Mouse (Mus musculus): ENCODE measurements around the gene Fbxo40. TPM values are rescaled to one million over a fixed set of nuclear protein-coding genes. Genes with fewer than 3 reads are reported as not detected.

The Fbxo40 gene
- polyA plus RNA-seq, 1 experiment from 2014 or later, result 0.18 TPM

DNA sequence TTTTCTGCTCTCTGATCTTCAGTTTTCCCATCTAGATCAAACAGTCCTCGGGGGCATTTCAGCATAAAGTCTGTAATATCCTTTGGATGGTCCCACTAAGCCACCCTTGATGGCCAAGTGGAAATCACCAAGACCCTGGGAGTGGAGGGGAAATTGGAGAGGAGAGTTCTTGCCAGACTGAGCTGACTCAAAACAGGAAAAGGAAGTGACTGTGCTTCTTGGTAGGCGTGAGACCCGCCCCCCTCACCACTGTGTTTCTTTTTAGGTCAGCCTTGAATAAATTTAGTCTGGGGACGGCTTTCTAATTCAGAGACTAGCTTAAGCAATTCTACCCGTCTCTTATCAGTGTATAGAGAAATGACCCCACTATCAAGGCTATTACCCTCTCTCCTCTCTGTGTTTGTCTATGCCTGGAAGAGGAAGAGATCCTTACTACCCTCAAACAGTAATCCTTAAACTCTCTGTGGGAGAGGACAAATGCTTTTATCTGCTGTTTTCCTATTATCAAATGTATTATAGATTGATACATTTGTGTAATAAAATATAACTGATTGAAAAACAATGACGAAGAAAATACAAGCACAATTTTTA, 49.0 kb downstream of the Fbxo40 start:
- Histone ChIP-seq H3K4me2 (ENCODE audit: low read length) (no peak overlapping the region), H3K27ac (ENCODE audit: low read depth, low read length) (no peak overlapping the region), H3K9ac (ENCODE audit: low read length) (no peak overlapping the region), H3K4me1 (ENCODE audit: control insufficient read depth, insufficient read depth, low read length) (peaks cover 4% of the 10 kb centered on the region; the same call in 1 of the 2 replicates), H3K36me3 (ENCODE audit: control insufficient read depth, insufficient read depth, low read length) (no peaks in the 10 kb centered on the region), H3K9me3 (replicated peaks; ENCODE audit: control insufficient read depth, low read length) (no peaks in the 10 kb centered on the region), H3K4me3 (ENCODE audit: low read depth, low read length) (no peak overlapping the region), H3K27me3 (replicated peaks; ENCODE audit: control insufficient read depth, insufficient read depth, low read length) (no peaks in the 10 kb centered on the region)
- 81% methylated on average over 6 of the region's 6 CpGs for WGBS
- DNase-seq (ENCODE audit: low spot score) (no peak), ATAC-seq (no peak)

DNA sequence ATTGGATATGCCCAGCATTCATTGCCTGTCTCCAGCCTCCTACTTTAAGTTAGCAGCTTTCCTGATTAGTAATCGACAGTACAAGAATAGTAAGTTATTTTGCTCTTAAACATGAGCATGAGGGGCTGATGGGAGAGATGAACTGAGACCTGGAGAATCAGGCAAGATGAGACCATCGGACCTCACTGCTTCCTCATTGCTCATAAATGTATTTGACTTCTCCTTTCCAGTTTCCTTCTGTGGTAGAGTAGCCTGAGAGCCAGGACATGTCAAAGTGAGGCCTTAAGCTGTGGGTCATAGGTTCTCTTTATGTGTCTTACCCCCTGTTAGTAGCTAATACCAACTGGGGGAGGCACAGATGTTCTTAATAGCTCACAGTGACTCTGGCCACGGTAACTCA, 54.5 kb downstream of the Fbxo40 start:
- no peak overlapping the region for H3K4me2 ChIP-seq (ENCODE audit: low read length)
- peaks cover 21% of the 10 kb centered on the region for H3K36me3 ChIP-seq (ENCODE audit: control insufficient read depth, insufficient read depth, low read length)
- DNase-seq (ENCODE audit: low spot score) (no peak), ATAC-seq (no peak)
- H3K27ac ChIP-seq (ENCODE audit: low read depth, low read length), result no peak overlapping the region
- H3K27me3 ChIP-seq (replicated peaks; ENCODE audit: control insufficient read depth, insufficient read depth, low read length), result no peaks in the 10 kb centered on the region
- H3K4me3 ChIP-seq (ENCODE audit: low read depth, low read length), result no peak overlapping the region
- no peak overlapping the region for H3K9ac ChIP-seq (ENCODE audit: low read length)
- H3K4me1 ChIP-seq (ENCODE audit: control insufficient read depth, insufficient read depth, low read length), result no peaks in the 10 kb centered on the region
- no peaks in the 10 kb centered on the region for H3K9me3 ChIP-seq (replicated peaks; ENCODE audit: control insufficient read depth, low read length)
- WGBS, result 95% methylated on average over 3 of the region's 3 CpGs

DNA sequence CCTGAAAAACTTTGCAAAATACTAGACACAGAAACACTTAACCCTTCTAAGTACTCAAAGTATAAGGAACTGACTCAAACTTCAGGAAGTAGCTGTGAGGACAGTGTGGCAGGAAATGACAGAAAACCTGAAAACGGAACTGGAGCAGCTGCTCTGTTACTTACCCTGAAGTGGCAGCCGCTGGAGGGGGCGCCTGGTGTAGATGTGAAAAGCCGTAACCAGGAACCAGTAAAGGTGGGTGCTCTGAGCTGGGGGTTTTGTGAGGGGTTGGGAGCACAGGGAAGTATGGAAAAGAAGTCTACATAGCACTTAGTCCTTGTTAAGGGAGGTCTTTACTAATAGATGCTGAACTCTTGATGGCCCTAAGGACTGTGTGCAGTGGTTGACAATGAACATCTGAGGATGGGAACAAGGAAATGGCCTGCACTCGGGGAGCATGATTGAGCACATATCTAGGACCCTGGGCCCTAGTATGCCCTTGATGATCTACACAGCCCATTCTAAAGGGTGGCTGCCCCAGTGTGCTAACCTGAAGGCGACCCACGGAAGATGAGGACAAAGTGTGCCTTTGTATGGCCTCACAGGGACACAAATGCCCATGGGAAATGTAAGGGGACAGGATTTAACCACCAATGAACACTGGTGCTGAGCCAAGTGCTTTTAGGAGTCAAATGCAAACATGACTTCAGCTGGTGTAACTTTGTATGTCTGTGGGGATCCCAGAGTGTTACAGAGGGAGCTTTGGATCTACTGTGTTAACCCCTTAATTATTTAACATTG, 55.2 kb downstream of the Fbxo40 start, which contains the start of gene Hcls1:
Gene Hcls1 (plus strand): TSS at position 143 of the 780 bp plus-strand sequence.
- no peaks in the 10 kb centered on the region for H3K4me1 ChIP-seq (ENCODE audit: control insufficient read depth, insufficient read depth, low read length)
- H3K9ac ChIP-seq (ENCODE audit: low read length), result no peak within 1 kb of the TSS
- no peaks in the 10 kb centered on the region for H3K9me3 ChIP-seq (replicated peaks; ENCODE audit: control insufficient read depth, low read length)
- H3K27ac ChIP-seq (ENCODE audit: low read depth, low read length), result no peak within 1 kb of the TSS
- H3K36me3 ChIP-seq (ENCODE audit: control insufficient read depth, insufficient read depth, low read length), result peaks cover 29% of the 10 kb centered on the region
- WGBS, result 84% methylated on average over 7 of the region's 7 CpGs
- H3K27me3 ChIP-seq (replicated peaks; ENCODE audit: control insufficient read depth, insufficient read depth, low read length), result no peaks in the 10 kb centered on the region
- ATAC-seq, result no peak
- DNase-seq (ENCODE audit: low spot score), result no peak
- H3K4me3 ChIP-seq (ENCODE audit: low read depth, low read length), result no peak within 1 kb of the TSS
- H3K4me2 ChIP-seq (ENCODE audit: low read length), result no peak within 1 kb of the TSS

GRCm38 (mm10) chr16:36934131-36934840, 56.0 kb downstream of the Fbxo40 start:
- H3K4me3 ChIP-seq (ENCODE audit: low read depth, low read length), result no peak overlapping the region
- peaks cover 36% of the 10 kb centered on the region for H3K36me3 ChIP-seq (ENCODE audit: control insufficient read depth, insufficient read depth, low read length)
- WGBS, result 83% methylated on average over 6 of the region's 6 CpGs
- no peaks in the 10 kb centered on the region for H3K27me3 ChIP-seq (replicated peaks; ENCODE audit: control insufficient read depth, insufficient read depth, low read length)
- H3K4me2 ChIP-seq (ENCODE audit: low read length), result no peak overlapping the region
- no peaks in the 10 kb centered on the region for H3K4me1 ChIP-seq (ENCODE audit: control insufficient read depth, insufficient read depth, low read length)
- no peak for DNase-seq (ENCODE audit: low spot score)
- H3K27ac ChIP-seq (ENCODE audit: low read depth, low read length), result no peak overlapping the region
- ATAC-seq, result no peak
- no peaks in the 10 kb centered on the region for H3K9me3 ChIP-seq (replicated peaks; ENCODE audit: control insufficient read depth, low read length)
- H3K9ac ChIP-seq (ENCODE audit: low read length), result no peak overlapping the region

GRCm38 (mm10) chr16:36932546-36932945, 57.7 kb downstream of the Fbxo40 start:
- Histone ChIP-seq H3K36me3 (ENCODE audit: control insufficient read depth, insufficient read depth, low read length) (peaks cover 54% of the 10 kb centered on the region), H3K9me3 (replicated peaks; ENCODE audit: control insufficient read depth, low read length) (no peaks in the 10 kb centered on the region), H3K4me2 (ENCODE audit: low read length) (no peak overlapping the region), H3K27me3 (replicated peaks; ENCODE audit: control insufficient read depth, insufficient read depth, low read length) (no peaks in the 10 kb centered on the region), H3K9ac (ENCODE audit: low read length) (no peak overlapping the region), H3K4me1 (ENCODE audit: control insufficient read depth, insufficient read depth, low read length) (no peaks in the 10 kb centered on the region), H3K4me3 (ENCODE audit: low read depth, low read length) (no peak overlapping the region), H3K27ac (ENCODE audit: low read depth, low read length) (no peak overlapping the region)
- WGBS, result 97% methylated on average over 6 of the region's 6 CpGs
- no peak for DNase-seq (ENCODE audit: low spot score)
- no peak for ATAC-seq

- ATAC-seq (no peak), DNase-seq (ENCODE audit: low spot score) (no peak)
- WGBS, result 92% methylated on average over 3 of the region's 3 CpGs
- H3K4me2 ChIP-seq (ENCODE audit: low read length), result no peak overlapping the region
- H3K9me3 ChIP-seq (replicated peaks; ENCODE audit: control insufficient read depth, low read length), result no peaks in the 10 kb centered on the region
- H3K9ac ChIP-seq (ENCODE audit: low read length), result no peak overlapping the region
- no peak overlapping the region for H3K4me3 ChIP-seq (ENCODE audit: low read depth, low read length)
- H3K36me3 ChIP-seq (ENCODE audit: control insufficient read depth, insufficient read depth, low read length), result peaks cover 60% of the 10 kb centered on the region
- no peaks in the 10 kb centered on the region for H3K4me1 ChIP-seq (ENCODE audit: control insufficient read depth, insufficient read depth, low read length)
- H3K27ac ChIP-seq (ENCODE audit: low read depth, low read length), result no peak overlapping the region
- no peaks in the 10 kb centered on the region for H3K27me3 ChIP-seq (replicated peaks; ENCODE audit: control insufficient read depth, insufficient read depth, low read length)
These were observed 58.3 kb downstream of the Fbxo40 start for GRCm38 (mm10) chr16:36931976-36932375.

DNA sequence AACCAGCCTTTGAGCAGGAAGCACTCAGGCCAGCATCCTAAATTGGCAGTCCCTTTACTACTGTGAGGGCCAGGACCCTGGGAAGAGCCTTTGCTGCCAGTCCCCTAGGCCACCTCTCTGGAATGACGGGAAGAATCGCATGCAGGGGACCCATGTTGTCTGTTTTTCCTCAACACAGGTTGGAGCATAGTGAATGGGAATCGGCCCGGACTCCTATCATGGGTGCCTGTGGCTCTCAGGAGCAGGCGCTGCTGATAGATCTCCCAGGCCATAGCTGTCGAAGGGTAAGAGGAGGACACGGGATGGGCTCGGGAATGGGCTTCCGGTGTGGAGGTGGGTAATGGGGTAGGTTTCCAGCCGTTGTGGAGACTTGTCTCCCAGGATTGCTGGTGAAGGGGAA, 58.9 kb downstream of the Fbxo40 start:
- peaks cover 65% of the 10 kb centered on the region for H3K36me3 ChIP-seq (ENCODE audit: control insufficient read depth, insufficient read depth, low read length)
- no peaks in the 10 kb centered on the region for H3K27me3 ChIP-seq (replicated peaks; ENCODE audit: control insufficient read depth, insufficient read depth, low read length)
- H3K4me1 ChIP-seq (ENCODE audit: control insufficient read depth, insufficient read depth, low read length), result no peaks in the 10 kb centered on the region
- no peak overlapping the region for H3K4me2 ChIP-seq (ENCODE audit: low read length)
- H3K9me3 ChIP-seq (replicated peaks; ENCODE audit: control insufficient read depth, low read length), result no peaks in the 10 kb centered on the region
- H3K4me3 ChIP-seq (ENCODE audit: low read depth, low read length), result no peak overlapping the region
- DNase-seq (ENCODE audit: low spot score), result no peak
- no peak for ATAC-seq
- 93% methylated on average over 10 of the region's 10 CpGs for WGBS
- no peak overlapping the region for H3K27ac ChIP-seq (ENCODE audit: low read depth, low read length)
- no peak overlapping the region for H3K9ac ChIP-seq (ENCODE audit: low read length)

- no peak overlapping the region for H3K4me3 ChIP-seq (ENCODE audit: low read depth, low read length)
- H3K4me1 ChIP-seq (ENCODE audit: control insufficient read depth, insufficient read depth, low read length), result no peaks in the 10 kb centered on the region
- no peaks in the 10 kb centered on the region for H3K9me3 ChIP-seq (replicated peaks; ENCODE audit: control insufficient read depth, low read length)
- peaks cover 74% of the 10 kb centered on the region for H3K36me3 ChIP-seq (ENCODE audit: control insufficient read depth, insufficient read depth, low read length)
- no peak overlapping the region for H3K9ac ChIP-seq (ENCODE audit: low read length)
- H3K27ac ChIP-seq (ENCODE audit: low read depth, low read length), result no peak overlapping the region
- H3K4me2 ChIP-seq (ENCODE audit: low read length), result no peak overlapping the region
- DNase-seq (ENCODE audit: low spot score) (no peak), ATAC-seq (no peak)
- H3K27me3 ChIP-seq (replicated peaks; ENCODE audit: control insufficient read depth, insufficient read depth, low read length), result no peaks in the 10 kb centered on the region
- 85% methylated on average over 11 of the region's 11 CpGs for WGBS
These were observed 59.8 kb downstream of the Fbxo40 start for GRCm38 (mm10) chr16:36930231-36931136.
